Mouse (Mus musculus) liver, embryonic 13.5 days (tissue): ENCODE measurements around the gene Grap2. TPM values are rescaled to one million over a fixed set of nuclear protein-coding genes. Genes with fewer than 3 reads are reported as not detected.
A peak's percentile ranks its signal among the peaks of the same experiment; 100 is the strongest.

ENCODE experiments used
- ATAC-seq: fragments of 200-750 bp; cut with Nextera tagmentation; 2 replicates; pipeline ENCODE4 v1.8.0; 2017; ENCODE audit warnings: low read depth, mild to moderate bottlenecking, moderate number of reproducible peaks, moderate library complexity
- DNase-seq: peaks from one replicate; pipeline ENCODE4 v3.0.0; 2022
- H3K27ac ChIP-seq: fragments of 300-500 bp; sonication (generic); 2 replicates; pipeline ENCODE4 v1.5.1; 2015; ENCODE audit warnings: moderate library complexity, mild to moderate bottlenecking, inconsistent platforms
- H3K27me3 ChIP-seq: fragments of 300-500 bp; sonication (generic); 2 replicates; pipeline ENCODE4 v1.6.1; 2015; ENCODE audit warnings: mild to moderate bottlenecking, inconsistent platforms
- H3K36me3 ChIP-seq: fragments of 300-500 bp; sonication (generic); 2 replicates; pipeline ENCODE4 v1.6.1; 2015; ENCODE audit warnings: mild to moderate bottlenecking, inconsistent platforms
- H3K4me1 ChIP-seq: fragments of 300-500 bp; sonication (generic); replicated peaks from 2 replicates; pipeline ENCODE4 v1.6.1; 2015; ENCODE audit warnings: inconsistent platforms
- H3K4me2 ChIP-seq: fragments of 300-500 bp; sonication (generic); 2 replicates; pipeline ENCODE4 v1.6.1; 2015; ENCODE audit warnings: inconsistent platforms, mild to moderate bottlenecking, moderate library complexity
- H3K4me3 ChIP-seq: fragments of 300-500 bp; sonication (generic); replicated peaks from 2 replicates; pipeline ENCODE4 v1.5.1; 2015; ENCODE audit warnings: mild to moderate bottlenecking, inconsistent platforms
- H3K9ac ChIP-seq: fragments of 300-500 bp; sonication (generic); 2 replicates; pipeline ENCODE4 v1.6.1; 2015; ENCODE audit warnings: mild to moderate bottlenecking, inconsistent platforms
- H3K9me3 ChIP-seq: fragments of 300-500 bp; sonication (generic); replicated peaks from 2 replicates; pipeline ENCODE4 v1.6.1; 2016; ENCODE audit warnings: inconsistent platforms
- WGBS: fragments of 180-500 bp; shearing (Covaris S2); methylation state at CpG from one replicate; pipeline ENCODE4 v1.1.7; 2015; ENCODE audit not compliant: insufficient replicate concordance; 5-methylcytosine and 5-hydroxymethylcytosine counted together
- polyA plus RNA-seq: library from polyadenylated mRNA; unstranded; fragments of >200 nt; fragmentation: Nextera tagmentation; extraction: Ambion mirVana; gene quantifications from 2 replicates; pipeline ENCODE4 v1.2.1, GENCODE M21; 2015

Gene Grap2
- polyA plus RNA-seq, 1 experiment from 2014 or later, result 31.6 TPM

DNA sequence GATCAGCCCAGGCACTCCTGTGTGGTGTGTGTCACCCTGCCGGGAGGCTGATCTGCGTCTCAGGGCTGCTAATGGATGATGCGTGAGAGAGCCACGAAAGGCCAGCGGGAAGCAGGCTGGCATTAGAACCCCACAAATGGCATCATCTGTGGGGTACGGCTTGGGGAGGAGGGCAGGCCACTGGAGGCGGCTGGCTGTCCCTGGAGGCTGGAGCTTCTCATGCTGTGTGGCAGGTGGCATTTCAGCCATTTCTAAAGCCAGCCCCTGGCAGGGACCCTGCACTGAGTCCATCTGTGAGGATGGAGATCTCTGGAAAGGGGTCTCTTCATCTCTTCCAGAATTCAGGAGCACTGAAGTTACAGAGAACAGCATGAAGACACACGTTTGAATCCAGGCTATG is 48.0 kb downstream of the Grap2 start:
- H3K36me3 ChIP-seq, result no peaks in the 10 kb centered on the region
- no peak overlapping the region for H3K9ac ChIP-seq
- WGBS, result 66% methylated on average over 8 of the region's 8 CpGs
- no peak overlapping the region for H3K4me2 ChIP-seq
- peaks cover 74% of the 10 kb centered on the region for H3K4me1 ChIP-seq
- peaks cover 19% of the 10 kb centered on the region for H3K27me3 ChIP-seq
- H3K4me3 ChIP-seq, result no peak overlapping the region
- no peaks in the 10 kb centered on the region for H3K9me3 ChIP-seq
- DNase-seq (no peak), ATAC-seq (no peak)
- peak overlapping the region; percentile 16; the same call in 1 of the 2 replicates for H3K27ac ChIP-seq

DNA sequence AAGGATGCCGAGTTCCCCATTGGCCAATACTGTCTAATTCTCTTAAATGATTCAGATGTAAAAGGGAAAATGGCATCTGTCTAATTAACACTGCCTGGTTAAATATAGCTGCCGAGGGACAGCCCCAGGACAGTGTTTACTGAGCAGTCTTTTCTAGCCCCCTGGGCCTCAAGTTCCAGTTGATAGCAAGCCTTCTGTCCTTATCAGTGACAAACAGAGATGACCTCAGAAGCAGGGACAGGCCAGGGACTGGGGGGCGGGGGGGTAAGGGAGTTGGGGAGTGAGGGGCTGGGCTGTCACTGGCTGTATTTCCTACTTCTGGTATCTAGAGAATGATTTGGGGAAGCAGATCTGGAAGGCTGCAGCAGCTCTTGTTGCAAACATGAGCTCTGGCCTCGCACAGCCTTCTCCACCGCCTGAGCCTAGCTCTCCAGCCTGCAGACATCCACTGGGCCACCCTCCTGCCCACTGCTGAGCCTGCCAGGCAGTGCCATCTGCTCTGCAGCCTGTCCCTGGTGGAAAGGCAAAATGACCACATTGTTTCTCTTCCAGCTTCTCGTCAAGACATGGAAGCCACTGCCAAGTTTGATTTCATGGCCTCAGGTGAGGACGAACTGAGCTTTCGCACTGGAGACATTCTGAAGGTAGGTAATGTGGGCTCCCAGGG is 50.9 kb downstream of the Grap2 start:
- WGBS, result 20% methylated on average over 8 of the region's 8 CpGs
- Histone ChIP-seq H3K9ac (peak overlapping the region; percentile 84), H3K27ac (peak overlapping the region; percentile 98), H3K4me1 (peaks cover 83% of the 10 kb centered on the region), H3K4me3 (peak overlapping the region; percentile 66), H3K27me3 (peaks cover 1% of the 10 kb centered on the region; the same call in 1 of the 2 replicates), H3K36me3 (no peaks in the 10 kb centered on the region; the same call in 1 of the 2 replicates), H3K9me3 (no peaks in the 10 kb centered on the region), H3K4me2 (peak overlapping the region; percentile 73)
- ATAC-seq (peak; percentile 99), DNase-seq (peak; percentile 75)

DNA sequence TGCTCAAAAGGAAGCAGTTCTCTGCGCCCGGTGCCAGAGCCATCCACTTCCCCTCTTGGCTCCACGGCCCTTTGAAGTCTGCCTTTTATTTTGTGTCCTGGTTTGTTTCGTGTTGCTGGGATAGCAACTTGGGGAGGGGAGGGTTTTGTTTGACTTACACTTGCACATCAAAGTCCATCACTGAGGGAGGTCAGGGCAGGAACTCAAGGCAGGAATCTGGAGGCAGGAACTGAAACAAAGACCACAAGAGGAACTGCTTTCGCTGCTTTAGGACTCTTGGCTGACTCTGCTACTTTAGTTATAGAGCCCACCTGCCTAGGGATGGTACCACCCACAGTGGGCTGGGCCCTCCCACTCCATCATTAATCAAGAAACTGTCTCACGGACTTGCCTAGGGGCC is 54.1 kb downstream of the Grap2 start:
- 53% methylated on average over 6 of the region's 6 CpGs for WGBS
- H3K9me3 ChIP-seq, result no peaks in the 10 kb centered on the region
- peaks cover 26% of the 10 kb centered on the region for H3K27me3 ChIP-seq
- H3K4me2 ChIP-seq, result peak overlapping the region; percentile 73
- peaks cover 66% of the 10 kb centered on the region for H3K4me1 ChIP-seq
- ATAC-seq (no peak), DNase-seq (no peak)
- 0 out of 2 replicates have a peak overlapping the region, but pooled peaks have one; percentile 4 for H3K9ac ChIP-seq
- H3K27ac ChIP-seq, result 0 out of 2 replicates have a peak overlapping the region, but pooled peaks have one; percentile 8
- peak overlapping the region; percentile 66 for H3K4me3 ChIP-seq
- H3K36me3 ChIP-seq, result no peaks in the 10 kb centered on the region; the same call in 1 of the 2 replicates

DNA sequence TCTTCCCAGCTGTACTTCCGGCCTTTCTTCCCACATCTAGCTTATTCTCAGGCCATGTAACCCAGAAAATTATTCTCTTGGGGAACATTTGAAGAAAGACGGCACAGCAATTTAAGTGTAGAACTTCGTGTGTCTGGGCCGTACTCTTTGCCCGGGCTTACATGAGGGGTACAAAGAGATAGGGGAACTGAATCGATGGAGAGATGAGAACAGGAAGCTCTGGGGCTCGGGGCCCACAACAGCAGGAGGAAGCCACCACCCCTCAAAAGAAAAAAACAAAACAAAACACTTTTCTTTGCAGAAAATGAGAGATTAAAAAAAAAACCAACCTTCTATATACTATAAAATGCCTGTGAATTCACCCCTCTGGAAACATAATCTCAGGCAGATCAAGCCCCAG is 57.8 kb downstream of the Grap2 start:
- no peak for ATAC-seq
- WGBS, result 37% methylated on average over 7 of the region's 7 CpGs

DNA sequence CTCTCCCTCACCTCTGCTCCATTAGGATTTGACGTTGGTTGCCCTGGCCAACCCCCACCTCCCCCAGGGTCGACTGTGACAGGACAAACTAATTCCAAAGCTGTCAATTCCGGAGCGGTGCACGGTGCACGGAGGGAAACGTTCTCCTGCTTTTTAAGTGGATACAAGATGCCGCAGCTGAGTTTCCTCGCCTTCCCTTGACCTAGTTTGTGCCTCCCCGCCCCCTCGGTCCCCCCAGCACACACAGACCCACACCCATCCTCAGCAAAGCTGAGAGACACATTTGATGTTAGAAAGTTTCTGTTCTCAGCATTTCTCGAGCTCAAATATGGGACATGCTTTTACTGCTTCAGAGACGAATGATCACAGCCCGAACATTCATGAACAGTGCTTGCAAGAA is 58.3 kb downstream of the Grap2 start:
- no peaks in the 10 kb centered on the region for H3K9me3 ChIP-seq
- no peaks in the 10 kb centered on the region; the same call in 1 of the 2 replicates for H3K36me3 ChIP-seq
- ATAC-seq (no peak), DNase-seq (no peak)
- peaks cover 50% of the 10 kb centered on the region for H3K27me3 ChIP-seq
- H3K9ac ChIP-seq, result no peak overlapping the region
- H3K27ac ChIP-seq, result no peak overlapping the region
- 54% methylated on average over 14 of the region's 14 CpGs for WGBS
- no peak overlapping the region for H3K4me2 ChIP-seq
- H3K4me3 ChIP-seq, result no peak overlapping the region
- H3K4me1 ChIP-seq, result peaks cover 31% of the 10 kb centered on the region

More for the DNA sequence above, 57.8 kb downstream of the Grap2 start:
- Histone ChIP-seq H3K27ac (no peak overlapping the region), H3K36me3 (no peaks in the 10 kb centered on the region; the same call in 1 of the 2 replicates), H3K9ac (no peak overlapping the region), H3K4me2 (no peak overlapping the region), H3K27me3 (peaks cover 46% of the 10 kb centered on the region), H3K4me1 (peaks cover 30% of the 10 kb centered on the region), H3K9me3 (no peaks in the 10 kb centered on the region), H3K4me3 (no peak overlapping the region)
- DNase-seq, result no peak

DNA sequence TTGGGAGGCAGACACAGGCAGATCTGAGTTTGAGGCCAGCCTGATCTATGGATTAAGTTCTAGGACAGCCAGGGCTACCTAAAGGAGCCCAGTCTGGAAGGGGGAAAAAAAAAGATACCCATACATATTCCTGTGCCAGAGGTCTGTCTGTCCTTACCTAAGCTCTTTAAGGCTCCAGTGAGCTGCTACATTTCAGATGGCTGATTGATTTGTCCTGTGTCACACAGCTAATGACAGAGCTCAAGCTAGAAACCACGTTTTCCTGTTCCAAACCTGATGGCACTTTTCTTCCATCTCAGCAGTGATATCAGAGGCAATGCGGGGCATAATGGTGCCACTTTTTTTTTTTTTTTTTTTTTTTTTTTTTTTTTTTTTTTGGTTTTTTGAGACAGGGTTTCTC is 58.9 kb downstream of the Grap2 start:
- H3K4me2 ChIP-seq, result no peak overlapping the region
- WGBS, result 39% methylated on average over 2 of the region's 2 CpGs
- H3K27me3 ChIP-seq, result peaks cover 56% of the 10 kb centered on the region

DNA sequence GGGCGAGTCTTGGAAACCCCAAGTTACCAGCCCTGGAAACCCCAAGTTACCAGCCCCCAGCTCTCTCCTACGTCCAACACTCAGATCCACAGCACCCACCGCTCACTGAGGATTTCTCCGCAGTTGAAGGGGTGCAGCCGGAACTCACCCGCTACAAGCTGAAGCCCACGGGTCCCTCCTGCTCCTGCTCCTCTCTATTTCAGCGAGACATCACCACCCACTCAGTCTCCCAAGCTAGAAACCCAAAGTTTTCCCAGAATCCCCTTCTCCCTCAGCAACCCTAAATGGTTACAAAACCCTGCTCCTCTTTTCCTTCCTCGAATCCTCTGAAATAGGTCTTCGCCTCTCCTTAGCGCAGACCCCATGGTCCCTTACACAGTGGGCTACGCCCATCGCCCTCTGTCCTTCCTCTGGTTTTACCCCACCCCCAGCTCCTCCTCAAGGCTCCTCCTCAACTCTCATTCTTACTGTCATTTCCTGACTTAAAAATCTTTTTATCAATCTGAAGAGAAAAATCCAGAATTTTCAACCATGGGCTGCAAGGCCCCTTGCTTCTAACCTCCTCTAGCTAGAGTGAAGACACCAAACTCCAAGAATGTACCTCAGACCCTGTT is 60.0 kb downstream of the Grap2 start:
- Histone ChIP-seq H3K4me3 (no peak overlapping the region), H3K36me3 (no peaks in the 10 kb centered on the region; the same call in 1 of the 2 replicates), H3K9ac (no peak overlapping the region), H3K27me3 (peaks cover 65% of the 10 kb centered on the region), H3K27ac (no peak overlapping the region), H3K4me1 (peaks cover 20% of the 10 kb centered on the region), H3K4me2 (no peak overlapping the region), H3K9me3 (no peaks in the 10 kb centered on the region)
- no peak for DNase-seq
- WGBS, result 75% methylated on average over 13 of the region's 13 CpGs
- ATAC-seq, result no peak

More for the DNA sequence above, 58.9 kb downstream of the Grap2 start:
- Histone ChIP-seq H3K9me3 (no peaks in the 10 kb centered on the region), H3K27ac (no peak overlapping the region), H3K4me1 (peaks cover 25% of the 10 kb centered on the region), H3K9ac (no peak overlapping the region), H3K4me3 (no peak overlapping the region), H3K36me3 (no peaks in the 10 kb centered on the region; the same call in 1 of the 2 replicates)
- DNase-seq (no peak), ATAC-seq (no peak)

DNA sequence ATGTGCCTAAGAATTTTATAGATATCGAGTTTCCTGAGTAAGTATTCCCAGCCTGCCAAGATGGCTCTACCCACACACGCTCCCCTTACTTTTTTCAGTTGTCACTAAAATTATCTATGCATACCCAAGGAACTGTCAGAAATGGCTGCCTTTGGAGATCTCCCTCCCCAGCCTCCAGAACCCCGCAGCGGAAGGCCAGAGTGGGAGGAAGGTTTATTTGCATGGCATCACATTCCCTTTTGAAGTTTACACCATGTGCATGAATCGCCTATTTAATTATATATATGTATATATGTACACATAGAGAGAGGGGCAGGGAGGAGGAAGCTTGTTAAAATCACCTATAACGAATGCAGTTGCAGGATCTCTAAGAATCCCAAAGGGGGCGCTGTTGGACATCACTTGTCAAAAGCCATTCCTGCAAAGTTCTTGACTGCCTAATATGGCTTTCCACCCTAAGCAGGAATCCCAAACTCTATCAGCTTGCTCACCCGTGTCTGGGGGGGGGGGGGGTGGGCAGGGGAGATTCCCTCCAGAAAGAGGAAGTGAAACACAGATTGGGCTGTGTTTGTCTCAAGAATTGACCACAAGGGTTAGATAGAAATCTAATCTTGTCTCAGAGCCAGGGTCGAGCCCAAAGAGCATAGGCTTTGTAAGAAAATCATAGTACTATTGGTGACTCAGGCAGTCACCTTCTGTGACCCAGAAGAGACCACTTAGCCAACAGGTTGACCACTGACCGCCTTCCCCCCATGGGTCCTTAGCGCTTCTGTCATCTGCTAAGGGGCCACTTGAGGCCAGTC is 62.2 kb downstream of the Grap2 start:
- Histone ChIP-seq H3K27ac (no peak overlapping the region), H3K9ac (no peak overlapping the region), H3K27me3 (peaks cover 64% of the 10 kb centered on the region), H3K4me1 (peaks cover 28% of the 10 kb centered on the region), H3K4me3 (no peak overlapping the region), H3K9me3 (no peaks in the 10 kb centered on the region), H3K36me3 (peaks cover 11% of the 10 kb centered on the region; the same call in 1 of the 2 replicates), H3K4me2 (no peak overlapping the region)
- 29% methylated on average over 11 of the region's 11 CpGs for WGBS
- DNase-seq, result peak; percentile 40
- no peak for ATAC-seq

DNA sequence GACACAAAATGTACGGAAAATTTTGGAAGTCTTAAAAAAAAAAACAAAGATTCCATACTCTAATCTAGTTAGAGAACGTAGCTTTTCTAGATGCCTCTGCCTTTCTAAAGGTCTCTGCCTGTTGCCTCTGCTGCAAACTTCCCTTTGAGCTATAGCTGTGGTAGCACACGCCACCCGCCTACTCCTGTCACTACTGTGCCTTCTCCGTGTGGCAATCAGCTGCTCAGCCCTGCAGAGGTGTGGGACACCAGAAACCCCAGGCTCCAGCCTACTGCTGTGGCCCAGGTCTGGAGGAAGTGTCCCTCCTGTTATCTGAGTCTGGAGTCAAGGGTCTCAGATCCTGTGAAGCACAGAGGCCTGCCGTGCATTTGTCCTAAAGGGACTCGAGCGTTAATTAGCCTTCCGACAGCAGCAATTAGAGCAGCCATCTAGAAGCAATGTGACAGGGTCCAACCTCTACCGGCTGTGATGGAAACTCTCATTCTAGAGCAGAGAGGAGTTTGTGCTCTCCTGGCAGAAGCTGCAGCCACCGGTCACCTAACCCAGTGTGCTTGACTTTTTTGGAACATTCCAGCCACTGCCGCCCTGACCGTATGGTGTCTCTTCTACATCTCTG is 64.5 kb downstream of the Grap2 start:
- Histone ChIP-seq H3K27me3 (peaks cover 44% of the 10 kb centered on the region), H3K4me1 (peaks cover 24% of the 10 kb centered on the region; the same call in 1 of the 2 replicates), H3K36me3 (peaks cover 15% of the 10 kb centered on the region; the same call in 1 of the 2 replicates), H3K9me3 (no peaks in the 10 kb centered on the region), H3K27ac (no peak overlapping the region), H3K4me2 (no peak overlapping the region), H3K9ac (no peak overlapping the region), H3K4me3 (no peak overlapping the region)
- ATAC-seq (no peak), DNase-seq (no peak)
- 50% methylated on average over 13 of the region's 13 CpGs for WGBS

DNA sequence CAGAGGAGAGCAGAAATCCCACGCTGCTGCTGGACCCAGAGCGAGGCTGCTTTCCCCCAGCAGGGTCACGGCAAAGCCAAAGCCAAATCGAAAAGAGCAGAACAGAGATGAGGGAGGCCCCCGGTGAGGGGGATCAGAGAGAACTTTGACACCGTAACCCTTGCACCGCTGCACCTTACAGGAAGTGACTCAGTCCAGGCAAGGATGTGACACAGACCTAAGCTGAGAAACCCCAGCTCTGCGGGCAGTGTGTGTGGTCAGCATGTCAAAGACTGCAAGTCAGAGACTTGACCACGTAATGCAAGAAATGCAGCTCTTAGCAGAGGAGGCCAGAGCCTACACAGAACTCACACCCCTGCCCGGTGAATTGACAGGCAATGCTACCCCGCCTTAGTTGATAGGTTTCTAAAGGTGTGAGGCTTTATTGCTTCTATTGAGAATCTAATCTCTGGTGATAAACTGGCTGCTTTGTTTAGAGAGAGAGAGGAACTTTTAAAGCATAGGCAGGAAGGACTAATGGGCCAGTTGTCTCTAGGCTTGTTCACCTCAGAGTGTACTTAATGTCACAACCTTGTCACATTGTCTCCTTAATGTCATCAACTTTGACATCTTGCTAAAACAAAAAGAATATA is 66.8 kb downstream of the Grap2 start:
- Histone ChIP-seq H3K27ac (no peak overlapping the region), H3K27me3 (peaks cover 29% of the 10 kb centered on the region), H3K36me3 (peaks cover 18% of the 10 kb centered on the region; the same call in 1 of the 2 replicates), H3K4me1 (peaks cover 32% of the 10 kb centered on the region; the same call in 1 of the 2 replicates), H3K4me3 (no peak overlapping the region), H3K9ac (no peak overlapping the region), H3K9me3 (no peaks in the 10 kb centered on the region), H3K4me2 (0 out of 2 replicates have a peak overlapping the region, but pooled peaks have one; percentile 8)
- ATAC-seq (no peak), DNase-seq (no peak)
- 20% methylated on average over 11 of the region's 11 CpGs for WGBS
